Mouse (Mus musculus) MEL (cell line): ENCODE results near the gene Rnf5. TPM values are rescaled to one million over a fixed set of nuclear protein-coding genes. Genes with fewer than 3 reads are reported as not detected.

Source experiments
- DNase-seq: peaks from one replicate; pipeline ENCODE4 v3.0.0; 2011; ENCODE audit warnings: low read depth, low spot score
- H3K27ac ChIP-seq: 2 replicates; pipeline ENCODE4 v1.5.1; 2012; ENCODE audit warnings: low read depth, mild to moderate bottlenecking, control low read depth, low read length, moderate library complexity; ENCODE audit not compliant: control insufficient read depth
- H3K27me3 ChIP-seq, 2 experiments: fragments of 150-350 bp in 1 of 2; sonication (generic) in 1 of 2; 2 replicates each; pipeline ENCODE4 v1.6.1; 2012; ENCODE audit warnings: low read length in 2 of 2, mild to moderate bottlenecking in 2 of 2, improper control_type of control experiment in 1 of 2, moderate library complexity in 1 of 2; ENCODE audit not compliant: insufficient read depth in 2 of 2, control insufficient read depth in 1 of 2
- H3K36me3 ChIP-seq, 2 experiments: 2 replicates each; pipeline ENCODE4 v1.6.1; 2012 to 2014; ENCODE audit warnings: low read length in 2 of 2, improper control_type of control experiment in 1 of 2, inconsistent platforms in 1 of 2, mild to moderate bottlenecking in 1 of 2; ENCODE audit not compliant: insufficient read depth in 2 of 2, control insufficient read depth in 1 of 2
- H3K4me1 ChIP-seq, 2 experiments: fragments of 150-350 bp in 1 of 2; sonication (generic) in 1 of 2; 2 replicates each; pipeline ENCODE4 v1.6.1; 2012; ENCODE audit warnings: low read length in 2 of 2, improper control_type of control experiment in 1 of 2, mild to moderate bottlenecking in 1 of 2; ENCODE audit not compliant: insufficient read depth in 2 of 2, control insufficient read depth in 1 of 2
- H3K4me3 ChIP-seq, 2 experiments: fragments of 150-350 bp in 1 of 2; sonication (generic) in 1 of 2; 2 replicates each; pipeline ENCODE4 v1.5.1; 2012; ENCODE audit warnings: low read depth in 2 of 2, low read length in 2 of 2, mild to moderate bottlenecking in 2 of 2, moderate library complexity in 2 of 2, control low read depth in 1 of 2, improper control_type of control experiment in 1 of 2; ENCODE audit not compliant: control insufficient read depth in 1 of 2, insufficient read depth in 1 of 2
- H3K79me2 ChIP-seq: 2 replicates; pipeline ENCODE4 v1.6.1; 2012; ENCODE audit warnings: mild to moderate bottlenecking, low read length, moderate library complexity; ENCODE audit not compliant: control insufficient read depth, poor library complexity, insufficient read depth
- H3K9ac ChIP-seq: 2 replicates; pipeline ENCODE4 v1.6.1; 2012; ENCODE audit warnings: low read depth, mild to moderate bottlenecking, control low read depth, low read length, moderate library complexity; ENCODE audit not compliant: control insufficient read depth, poor library complexity, severe bottlenecking
- H3K9me3 ChIP-seq: fragments of 150-350 bp; sonication (generic); replicated peaks from 2 replicates; pipeline ENCODE4 v1.6.1; 2012; ENCODE audit warnings: mild to moderate bottlenecking, low read length, improper control_type of control experiment, moderate library complexity; ENCODE audit not compliant: insufficient read depth
- BHLHE40 ChIP-seq: IDR thresholded peaks from 2 replicates; pipeline ENCODE4 v1.6.1; 2012; ENCODE audit warnings: low read depth, mild to moderate bottlenecking, inconsistent platforms, low read length, improper control_type of control experiment, borderline replicate concordance
- EP300 ChIP-seq, 2 experiments: IDR thresholded peaks; 2 replicates each; pipeline ENCODE4 v1.6.1; 2011; ENCODE audit warnings: improper control_type of control experiment in 2 of 2, low read length in 2 of 2, low read depth in 1 of 2, mild to moderate bottlenecking in 1 of 2
- ETS1 ChIP-seq: IDR thresholded peaks from 2 replicates; pipeline ENCODE4 v1.6.1; 2012; ENCODE audit warnings: low read depth, mild to moderate bottlenecking, inconsistent platforms, low read length, improper control_type of control experiment, moderate library complexity
- GABPA ChIP-seq: IDR thresholded peaks from 2 replicates; pipeline ENCODE4 v1.6.1; 2012; ENCODE audit warnings: low read depth, mild to moderate bottlenecking, inconsistent platforms, low read length, improper control_type of control experiment, moderate library complexity
- HCFC1 ChIP-seq: IDR thresholded peaks from 2 replicates; pipeline ENCODE4 v1.6.1; 2012; ENCODE audit warnings: low read depth, mild to moderate bottlenecking, inconsistent platforms, low read length, improper control_type of control experiment, moderate library complexity
- KAT2A ChIP-seq: conservative IDR thresholded peaks from 2 replicates; pipeline ENCODE4 v1.6.1; 2012; ENCODE audit warnings: low read depth, low read length, improper control_type of control experiment, inconsistent platforms
- MAFK ChIP-seq: IDR thresholded peaks from 2 replicates; pipeline ENCODE4 v1.6.1; 2011; ENCODE audit warnings: low read depth, mild to moderate bottlenecking, low read length, improper control_type of control experiment, borderline replicate concordance
- MAX ChIP-seq: IDR thresholded peaks from 2 replicates; pipeline ENCODE4 v1.6.1; 2011; ENCODE audit warnings: low read length, improper control_type of control experiment
- MAZ ChIP-seq: IDR thresholded peaks from 2 replicates; pipeline ENCODE4 v1.6.1; 2012; ENCODE audit warnings: low read depth, mild to moderate bottlenecking, inconsistent platforms, low read length, improper control_type of control experiment
- MEF2A ChIP-seq: IDR thresholded peaks from 2 replicates; pipeline ENCODE4 v1.6.1; 2014; ENCODE audit warnings: low read depth, mild to moderate bottlenecking, inconsistent platforms, low read length, improper control_type of control experiment; ENCODE audit not compliant: poor library complexity, insufficient replicate concordance, severe bottlenecking; ENCODE audit errors: extremely low read depth
- MXI1 ChIP-seq: IDR thresholded peaks from 2 replicates; pipeline ENCODE4 v1.6.1; 2011; ENCODE audit warnings: mild to moderate bottlenecking, low read depth, low read length, improper control_type of control experiment
- MYB ChIP-seq: IDR thresholded peaks from 2 replicates; pipeline ENCODE4 v1.6.1; 2011; ENCODE audit warnings: mild to moderate bottlenecking, low read depth, low read length, improper control_type of control experiment
- NRF1 ChIP-seq: IDR thresholded peaks from 2 replicates; pipeline ENCODE4 v1.6.1; 2014; ENCODE audit warnings: low read depth, mild to moderate bottlenecking, inconsistent platforms, low read length, improper control_type of control experiment, moderate library complexity; ENCODE audit not compliant: poor library complexity, insufficient read depth, severe bottlenecking
- POLR2A ChIP-seq, 2 experiments: IDR thresholded peaks; 2 replicates each; pipeline ENCODE4 v1.6.1; 2011 to 2012; ENCODE audit warnings: low read length in 2 of 2, mild to moderate bottlenecking in 2 of 2, control low read depth in 1 of 2, improper control_type of control experiment in 1 of 2, low read depth in 1 of 2, moderate library complexity in 1 of 2; ENCODE audit not compliant: control insufficient read depth in 1 of 2, insufficient read depth in 1 of 2, poor library complexity in 1 of 2
- POLR2AphosphoS2 ChIP-seq: IDR thresholded peaks from 2 replicates; pipeline ENCODE4 v1.6.1; 2011; ENCODE audit warnings: low read length, improper control_type of control experiment
- SIN3A ChIP-seq: IDR thresholded peaks from 2 replicates; pipeline ENCODE4 v1.6.1; 2012; ENCODE audit warnings: low read length, improper control_type of control experiment, inconsistent platforms
- USF2 ChIP-seq, 2 experiments: IDR thresholded peaks; 2 replicates each; pipeline ENCODE4 v1.6.1; 2011 to 2012; ENCODE audit warnings: improper control_type of control experiment in 2 of 2, low read length in 2 of 2, borderline replicate concordance in 1 of 2, inconsistent platforms in 1 of 2, low read depth in 1 of 2, mild to moderate bottlenecking in 1 of 2; ENCODE audit not compliant: insufficient read depth in 1 of 2
- ZMIZ1 ChIP-seq: IDR thresholded peaks from 2 replicates; pipeline ENCODE4 v1.6.1; 2012; ENCODE audit warnings: low read depth, mild to moderate bottlenecking, inconsistent platforms, low read length, improper control_type of control experiment, moderate library complexity
- polyA plus RNA-seq, 2 experiments: library from polyadenylated mRNA; stranded (reverse) in 1 of 2; unstranded in 1 of 2; fragments of >175 nt in 1 of 2; fragments of >200 nt in 1 of 2; gene quantifications; 2 replicates each; pipeline versions ENCODE4 v1.2.1 to v1.2.4; 2012; ENCODE audit warnings: low replicate concordance in 2 of 2, low read depth in 1 of 2; ENCODE audit not compliant: insufficient read length in 2 of 2, insufficient read depth in 1 of 2, missing spikeins in 1 of 2
- total RNA-seq: library from RNA; depleted of rRNA; stranded (reverse); fragments of 300-350 nt; gene quantifications from 2 replicates; pipeline ENCODE4 v1.2.3, GENCODE M21; 2012

Rnf5 gene
- total and polyA plus RNA-seq, 3 experiments = 24.8 to 85.1 TPM; not detected in 1

- Histone ChIP-seq H3K9me3 (no peaks in the 10 kb centered on the region), H3K4me1 (peaks cover 0 to 8% of the 10 kb centered on the region in 2 experiments; a peak in 2 of 4 replicates), H3K79me2 (peaks cover 15% of the 10 kb centered on the region), H3K36me3 (peaks cover 0 to 5% of the 10 kb centered on the region in 2 experiments; a peak in 2 of 4 replicates), H3K4me3 (no peak overlapping the region)
- no peak for DNase-seq
- TF ChIP-seq GABPA = no peak
- TF ChIP-seq BHLHE40 = no peak
- TF ChIP-seq, all 39 proteins: peak for 0
- H3K9ac ChIP-seq = no peak overlapping the region
- no peak overlapping the region for H3K27ac ChIP-seq
- H3K27me3 ChIP-seq = no peaks in the 10 kb centered on the region
Measured at GRCm38 (mm10) chr17:34650781-34651180, 47.3 kb upstream of the Rnf5 start.

DNA sequence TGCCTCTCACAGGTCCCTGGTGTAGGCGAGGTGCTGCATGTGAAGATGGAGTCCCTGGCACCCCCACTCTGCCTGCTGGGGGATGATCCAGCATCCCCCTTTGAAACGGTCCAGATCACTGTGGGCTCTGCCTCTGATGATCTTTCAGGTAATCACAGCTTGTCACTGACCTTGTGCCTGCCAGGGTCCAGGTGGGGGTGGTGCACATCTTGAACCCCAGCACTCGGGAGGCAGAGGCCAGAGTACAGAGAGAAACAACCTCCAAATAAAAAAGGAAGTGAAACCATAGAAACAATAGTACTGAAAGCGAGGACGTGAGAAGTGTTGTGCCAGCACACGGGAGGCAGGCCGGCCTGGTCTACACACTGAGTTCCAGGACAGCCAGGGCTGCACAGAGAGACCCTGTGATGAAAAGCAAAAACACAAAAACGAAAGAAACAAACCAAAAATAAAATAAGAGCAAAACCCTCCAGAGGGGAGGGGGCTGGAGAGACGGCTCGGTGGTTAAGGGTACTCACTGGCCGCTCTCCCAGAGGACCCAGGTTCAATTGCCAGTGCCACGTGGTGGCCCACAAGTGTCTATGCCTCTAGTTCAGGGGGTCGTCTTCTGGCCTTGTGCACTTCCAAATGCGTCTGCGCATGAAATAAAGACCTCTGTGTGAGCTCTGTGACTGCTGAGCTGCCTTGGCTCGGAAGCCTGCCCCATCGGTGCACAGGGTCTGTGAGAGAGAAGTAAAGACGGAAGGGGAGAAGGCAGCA is 45.8 kb upstream of the Rnf5 start:
- no peak overlapping the region for H3K9ac ChIP-seq
- TF ChIP-seq MAX (no peak), NRF1 (no peak), EP300 (IDR thresholded peaks at IDR 0.05; ENCODE audit: low read depth in 1 of 2, low read length in 2 of 2) (no peak), MEF2A (no peak), MAFK (no peak), POLR2A (IDR thresholded peaks at IDR 0.05; ENCODE audit: control insufficient read depth in 1 of 2, insufficient read depth in 1 of 2, low read depth in 1 of 2, low read length in 2 of 2, poor library complexity in 1 of 2) (no peak), ZMIZ1 (no peak), KAT2A (no peak), ETS1 (no peak), MXI1 (no peak), POLR2AphosphoS2 (no peak), MAZ (no peak), MYB (no peak), GABPA (no peak), USF2 (IDR thresholded peaks at IDR 0.05; ENCODE audit: borderline replicate concordance in 1 of 2, insufficient read depth in 1 of 2, low read depth in 1 of 2, low read length in 2 of 2) (no peak), SIN3A (no peak), HCFC1 (no peak)
- no peaks in the 10 kb centered on the region for H3K9me3 ChIP-seq
- H3K27me3 ChIP-seq = no peaks in the 10 kb centered on the region
- H3K4me3 ChIP-seq = no peak overlapping the region
- peaks cover 0 to 14% of the 10 kb centered on the region in 2 experiments; a peak in 3 of 4 replicates for H3K4me1 ChIP-seq
- DNase-seq = no peak
- peaks cover 0 to 9% of the 10 kb centered on the region in 2 experiments; a peak in 2 of 4 replicates for H3K36me3 ChIP-seq
- no peak overlapping the region for H3K27ac ChIP-seq
- H3K79me2 ChIP-seq = peaks cover 15% of the 10 kb centered on the region
